Mouse (Mus musculus): ENCODE results near the gene Tnrc6c.

The Tnrc6c gene

GRCm38 (mm10) chr11:117778031-117778430, 123.9 kb downstream of the Tnrc6c start:
- POLR2A ChIA-PET, result interaction anchor here in 3 of 4 experiments (0.5 to 4.2 kb wide), 5 partner anchors 12 to 124 kb away, joined by 3 to 16 read pairs (median 4); partner anchors contain the start of gene Tnrc6c (in 1 of the 3)
- CTCF ChIA-PET, result interaction anchor here in 3 of 4 experiments (0.6 to 6.7 kb wide), 7 partner anchors 13 to 389 kb away, joined by 3 to 56 read pairs (median 5); no protein-coding TSS in a partner anchor

GRCm38 (mm10) chr11:117778851-117779433, 124.9 kb downstream of the Tnrc6c start:
- CTCF ChIA-PET, result interaction anchor here in 3 of 4 experiments (1.1 to 6.7 kb wide), 7 partner anchors 12 to 390 kb away, joined by 3 to 56 read pairs (median 6); no protein-coding TSS in a partner anchor
- POLR2A ChIA-PET, result interaction anchor here in 2 of 4 experiments (0.7 to 4.2 kb wide), 16 partner anchors 11 to 254 kb away, joined by 3 to 20 read pairs (median 4); partner anchors contain the start of genes Afmid (in 1 of the 2), Gm20708 (in 1 of the 2), Syngr2 (in 1 of the 2) and Tk1 (in 1 of the 2)

- POLR2A ChIA-PET, result interaction anchor here (0.6 to 4.3 kb wide), 20 partner anchors 10 to 889 kb away, joined by 3 to 26 read pairs (median 4); partner anchors contain the start of genes Afmid (in 1 of the 4), Gm20708 (in 1 of the 4), Syngr2 (in 1 of the 4) and Tk1 (in 1 of the 4)
- CTCF ChIA-PET, result interaction anchor here in 3 of 4 experiments (1.1 to 6.7 kb wide), 9 partner anchors 11 to 387 kb away, joined by 3 to 56 read pairs (median 6); no protein-coding TSS in a partner anchor
Observed at GRCm38 (mm10) chr11:117779434-117780198, 125.5 kb downstream of the Tnrc6c start.

GRCm38 (mm10) chr11:117780199-117780515, 126.1 kb downstream of the Tnrc6c start:
- ChIA-PET CTCF (interaction anchor here in 2 of 4 experiments (1.4 to 6.7 kb wide), 6 partner anchors 10 to 388 kb away, joined by 3 to 56 read pairs (median 8); no protein-coding TSS in a partner anchor), POLR2A (interaction anchor here (0.6 to 4.3 kb wide), 13 partner anchors 10 to 889 kb away, joined by 3 to 26 read pairs (median 4); partner anchors contain the start of genes Afmid (in 1 of the 4), Tk1 (in 1 of the 4) and Tnrc6c (in 1 of the 4))

GRCm38 (mm10) chr11:117780582-117781111, 126.6 kb downstream of the Tnrc6c start:
- POLR2A ChIA-PET, result interaction anchor here (0.6 to 4.3 kb wide), 29 partner anchors 9 to 890 kb away, joined by 3 to 26 read pairs (median 4); partner anchors contain the start of genes Afmid (in 1 of the 4), Tk1 (in 1 of the 4) and Tnrc6c (in 1 of the 4)
- CTCF ChIA-PET, result interaction anchor here (0.5 to 6.7 kb wide), 19 partner anchors 10 to 576 kb away, joined by 3 to 56 read pairs (median 3); no protein-coding TSS in a partner anchor

GRCm38 (mm10) chr11:117781199-117781821, 127.2 kb downstream of the Tnrc6c start:
- ChIA-PET POLR2A (interaction anchor here (0.6 to 4.3 kb wide), 31 partner anchors 9 to 703 kb away, joined by 3 to 26 read pairs (median 4); partner anchors contain the start of genes Afmid (in 1 of the 4), Tk1 (in 1 of the 4) and Tnrc6c (in 1 of the 4)), CTCF (interaction anchor here (0.6 to 6.7 kb wide), 23 partner anchors 9 to 576 kb away, joined by 3 to 56 read pairs (median 3); no protein-coding TSS in a partner anchor)

GRCm38 (mm10) chr11:117781993-117782704, 128.1 kb downstream of the Tnrc6c start, which contains the start of the genes Tmc8 and Tmc6:
Gene Tmc8, plus strand, starts transcription at chr11:117782076.
Gene Tmc6, minus strand, starts transcription at chr11:117782198.
- CTCF ChIA-PET, result interaction anchor here (0.6 to 6.7 kb wide), 26 partner anchors 8 to 469 kb away, joined by 3 to 56 read pairs (median 4); partner anchors contain the start of gene Afmid (in 1 of the 4)
- POLR2A ChIA-PET, result interaction anchor here (0.5 to 4.3 kb wide), 35 partner anchors 8 to 568 kb away, joined by 3 to 26 read pairs (median 4); partner anchors contain the start of gene Tnrc6c (in 1 of the 4)

- ChIA-PET CTCF (interaction anchor here (0.6 to 6.7 kb wide), 21 partner anchors 9 to 587 kb away, joined by 3 to 56 read pairs (median 4); partner anchors contain the start of gene Afmid (in 1 of the 4)), POLR2A (interaction anchor here in 3 of 4 experiments (0.6 to 4.3 kb wide), 25 partner anchors 7 to 546 kb away, joined by 3 to 26 read pairs (median 4); partner anchors contain the start of gene Birc5 (in 1 of the 3))
Observed at GRCm38 (mm10) chr11:117782705-117783034, 128.6 kb downstream of the Tnrc6c start.

- POLR2A ChIA-PET, result interaction anchor here in 3 of 4 experiments (0.6 to 4.3 kb wide), 26 partner anchors 8 to 547 kb away, joined by 3 to 26 read pairs (median 3); partner anchors contain the start of genes Afmid (in 2 of the 3), Tk1 (in 2 of the 3) and Birc5 (in 1 of the 3)
- CTCF ChIA-PET, result interaction anchor here (0.6 to 6.7 kb wide), 25 partner anchors 8 to 586 kb away, joined by 3 to 56 read pairs (median 4); partner anchors contain the start of gene Afmid (in 1 of the 4)
Observed at GRCm38 (mm10) chr11:117783089-117783488, 129.0 kb downstream of the Tnrc6c start.

- ChIA-PET POLR2A (interaction anchor here in 3 of 4 experiments (0.6 to 4.3 kb wide), 20 partner anchors 8 to 440 kb away, joined by 3 to 26 read pairs (median 3); partner anchors contain the start of genes Afmid (in 2 of the 3), Tk1 (in 2 of the 3) and Birc5 (in 1 of the 3)), CTCF (interaction anchor here in 3 of 4 experiments (0.5 to 6.7 kb wide), 12 partner anchors 8 to 394 kb away, joined by 3 to 56 read pairs (median 4); no protein-coding TSS in a partner anchor)
Observed at GRCm38 (mm10) chr11:117783683-117784309, 129.7 kb downstream of the Tnrc6c start.

- POLR2A ChIA-PET, result interaction anchor here in 3 of 4 experiments (0.6 to 1.5 kb wide), 4 partner anchors 16 to 46 kb away, joined by 3 to 4 read pairs (median 4); no protein-coding TSS in a partner anchor
- CTCF ChIA-PET, result interaction anchor here in 3 of 4 experiments (0.6 to 1.4 kb wide), 7 partner anchors 20 to 401 kb away, joined by 3 to 5 read pairs (median 3); no protein-coding TSS in a partner anchor
Observed at GRCm38 (mm10) chr11:117786294-117786693, 132.2 kb downstream of the Tnrc6c start.

- ChIA-PET CTCF (interaction anchor here in 2 of 4 experiments (0.6 to 1.0 kb wide), 4 partner anchors 45 to 453 kb away, joined by 3 to 9 read pairs (median 7); no protein-coding TSS in a partner anchor), POLR2A (interaction anchor here in 2 of 4 experiments (0.7 to 2.8 kb wide), 3 partner anchors 8 to 40 kb away, joined by 8 to 20 read pairs (median 8); partner anchors contain the start of gene Tmc8 (in 1 of the 2))
Observed at GRCm38 (mm10) chr11:117788481-117788880, 134.4 kb downstream of the Tnrc6c start.

- ChIA-PET POLR2A (interaction anchor here (0.6 to 3.3 kb wide), 43 partner anchors 8 to 1513 kb away, joined by 3 to 26 read pairs (median 4); partner anchors contain the start of genes Tmc8 (in 2 of the 4), Tmc6 (in 1 of the 4) and Tnrc6c (in 1 of the 4)), CTCF (interaction anchor here (0.5 to 4.6 kb wide), 120 partner anchors 8 to 1584 kb away, joined by 3 to 56 read pairs (median 4); partner anchors contain the start of genes Gm20708 (in 3 of the 4), Syngr2 (in 3 of the 4), Tmc6 (in 3 of the 4) and Tmc8 (in 3 of the 4))
Observed at GRCm38 (mm10) chr11:117790286-117790685, 136.2 kb downstream of the Tnrc6c start.

GRCm38 (mm10) chr11:117790703-117791440, 136.8 kb downstream of the Tnrc6c start:
- POLR2A ChIA-PET, result interaction anchor here (0.5 to 3.3 kb wide), 41 partner anchors 9 to 1512 kb away, joined by 3 to 26 read pairs (median 4); partner anchors contain the start of genes Tmc8 (in 2 of the 4), Tmc6 (in 1 of the 4) and Tnrc6c (in 1 of the 4)

More at GRCm38 (mm10) chr11:117790703-117791440, 136.8 kb downstream of the Tnrc6c start:
- CTCF ChIA-PET, result interaction anchor here (0.5 to 4.6 kb wide), 108 partner anchors 10 to 1583 kb away, joined by 3 to 56 read pairs (median 4); partner anchors contain the start of genes Gm20708 (in 3 of the 4), Syngr2 (in 3 of the 4), Afmid (in 2 of the 4) and Tk1 (in 2 of the 4)
